Mouse (Mus musculus) lung, embryonic 15.5 days (tissue): ENCODE results near the gene Hist1h4k. TPM values are rescaled to one million over a fixed set of nuclear protein-coding genes. Genes with fewer than 3 reads are reported as not detected.
A peak's percentile ranks its signal among the peaks of the same experiment; 100 is the strongest.
"Not testable (repeated sequence)": the region's sequence is repeated elsewhere in the genome, so short reads cannot be mapped to it uniquely, and the experiment has no call there.

Experiments used
- ATAC-seq: fragments of 200-750 bp; cut with Nextera tagmentation; 2 replicates; pipeline ENCODE4 v1.8.0; 2017; ENCODE audit warnings: moderate number of reproducible peaks, borderline replicate concordance; ENCODE audit not compliant: low FRiP score, low TSS enrichment; ENCODE audit errors: extremely low read depth
- H3K27ac ChIP-seq: fragments of 300-500 bp; sonication (generic); 2 replicates; pipeline ENCODE4 v1.5.1; 2015; ENCODE audit warnings: moderate library complexity, mild to moderate bottlenecking, inconsistent platforms
- H3K27me3 ChIP-seq: fragments of 300-500 bp; sonication (generic); 2 replicates; pipeline ENCODE4 v1.6.1; 2015; ENCODE audit warnings: inconsistent platforms
- H3K36me3 ChIP-seq: fragments of 300-500 bp; sonication (generic); 2 replicates; pipeline ENCODE4 v1.6.1; 2015; ENCODE audit warnings: inconsistent platforms
- H3K4me1 ChIP-seq: fragments of 300-500 bp; sonication (generic); 2 replicates; pipeline ENCODE4 v1.6.1; 2015; ENCODE audit warnings: inconsistent platforms
- H3K4me2 ChIP-seq: fragments of 300-500 bp; sonication (generic); 2 replicates; pipeline ENCODE4 v1.6.1; 2015; ENCODE audit warnings: inconsistent platforms, mild to moderate bottlenecking, moderate library complexity
- H3K4me3 ChIP-seq: fragments of 300-500 bp; sonication (generic); 2 replicates; pipeline ENCODE4 v1.5.1; 2015; ENCODE audit warnings: mild to moderate bottlenecking, inconsistent platforms
- H3K9ac ChIP-seq: fragments of 300-500 bp; sonication (generic); 2 replicates; pipeline ENCODE4 v1.6.1; 2015; ENCODE audit warnings: inconsistent platforms
- H3K9me3 ChIP-seq: fragments of 300-500 bp; sonication (generic); 2 replicates; pipeline ENCODE4 v1.6.1; 2016; ENCODE audit warnings: inconsistent platforms
- WGBS: fragments of 180-500 bp; shearing (Covaris S2); methylation state at CpG from one replicate; pipeline ENCODE4 v1.1.7; 2015; 5-methylcytosine and 5-hydroxymethylcytosine counted together
- polyA plus RNA-seq: library from polyadenylated mRNA; unstranded; fragments of >200 nt; fragmentation: Nextera tagmentation; extraction: Ambion mirVana; gene quantifications from 2 replicates; pipeline ENCODE4 v1.2.1, GENCODE M21; 2015

Hist1h4k gene
- polyA plus RNA-seq, 1 experiment from 2014 or later: 3.1 TPM

DNA sequence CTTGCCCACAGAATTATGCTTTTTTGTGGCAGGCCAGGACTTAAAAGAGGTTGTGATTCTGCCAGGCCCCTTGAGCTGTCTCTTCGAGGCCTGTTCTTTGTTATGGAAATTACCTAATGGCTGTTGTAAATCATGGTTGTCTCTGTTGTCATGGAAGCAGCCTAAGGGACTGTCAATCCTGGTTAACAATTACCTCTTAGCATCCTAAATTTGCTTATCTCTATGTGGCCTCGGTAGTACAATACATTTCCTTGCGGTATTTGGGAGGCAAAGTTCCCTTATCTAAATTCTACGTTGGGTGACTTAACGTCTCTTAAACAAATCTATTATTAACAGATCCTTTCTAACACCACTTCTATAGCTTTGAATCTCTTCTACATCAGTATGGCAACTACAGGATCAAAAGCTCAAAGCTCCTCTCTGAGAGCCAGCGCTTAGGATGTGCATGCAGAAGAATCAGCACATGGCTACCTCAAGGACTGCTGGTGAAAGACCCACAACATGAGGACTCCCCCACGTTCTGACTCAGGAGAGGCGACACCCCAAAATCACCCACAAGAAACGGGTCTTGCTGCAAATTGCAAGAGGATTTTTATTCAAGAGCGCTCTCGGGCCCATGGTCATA lies 22.2 kb downstream of the Hist1h4k start:
- Histone ChIP-seq H3K9ac (no peak overlapping the region), H3K27ac (no peak overlapping the region), H3K4me3 (no peak overlapping the region), H3K27me3 (no peaks in the 10 kb centered on the region), H3K9me3 (no peaks in the 10 kb centered on the region), H3K4me1 (0 out of 2 replicates have a peak, but pooled peaks cover under 1% of the 10 kb centered on the region), H3K36me3 (no peaks in the 10 kb centered on the region), H3K4me2 (no peak overlapping the region)
- no peak for ATAC-seq
- 43% methylated on average over 11 of the region's 11 CpGs for WGBS

DNA sequence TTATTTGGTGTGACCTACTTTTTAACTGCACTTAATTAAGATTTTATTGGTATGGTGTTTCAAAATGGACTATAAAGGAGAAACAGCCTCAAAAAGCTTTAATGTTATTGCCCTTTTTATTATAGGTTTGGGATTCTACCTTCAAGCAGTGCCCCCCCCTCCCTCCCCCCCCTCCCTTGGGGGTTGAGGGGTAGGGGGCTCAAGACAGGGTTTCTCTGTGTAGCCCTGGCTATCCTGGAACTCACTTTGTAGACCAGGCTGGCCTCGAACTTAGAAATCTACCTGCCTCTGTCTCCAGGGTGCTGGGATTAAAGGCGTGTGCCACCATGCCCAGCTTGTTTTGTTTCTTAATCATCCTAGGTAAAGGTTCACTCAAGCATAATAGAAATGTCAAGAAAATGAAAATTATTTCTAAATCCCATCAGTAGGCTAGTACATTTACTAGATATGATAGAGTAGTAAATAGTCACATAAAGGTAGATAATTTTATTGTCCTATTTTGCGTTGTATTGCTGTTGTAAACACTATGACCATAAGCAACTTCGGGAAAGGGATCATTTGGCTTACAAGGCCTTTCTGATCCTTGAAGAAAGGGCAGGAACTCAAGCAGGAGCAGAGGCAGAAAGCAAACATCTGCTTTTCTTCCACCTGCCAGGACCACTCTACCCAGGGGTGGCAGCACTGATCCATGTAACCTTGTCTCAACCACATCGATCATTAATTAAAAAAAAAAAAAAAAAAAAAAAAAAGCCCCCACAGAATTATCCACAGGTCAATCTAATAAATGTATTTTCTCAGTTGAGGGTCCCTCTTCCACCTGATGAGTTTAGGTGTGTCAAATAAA lies 27.1 kb downstream of the Hist1h4k start:
- Histone ChIP-seq H3K4me1 (peaks cover 24% of the 10 kb centered on the region), H3K27ac (peak overlapping the region; percentile 95), H3K36me3 (no peaks in the 10 kb centered on the region), H3K27me3 (no peaks in the 10 kb centered on the region), H3K4me3 (peak overlapping the region; percentile 31; the same call in 1 of the 2 replicates), H3K9ac (0 out of 2 replicates have a peak overlapping the region, but pooled peaks have one; percentile 40), H3K9me3 (no peaks in the 10 kb centered on the region), H3K4me2 (peak overlapping the region; percentile 61)
- 37% methylated on average over 5 of the region's 5 CpGs for WGBS
- ATAC-seq: no peak

DNA sequence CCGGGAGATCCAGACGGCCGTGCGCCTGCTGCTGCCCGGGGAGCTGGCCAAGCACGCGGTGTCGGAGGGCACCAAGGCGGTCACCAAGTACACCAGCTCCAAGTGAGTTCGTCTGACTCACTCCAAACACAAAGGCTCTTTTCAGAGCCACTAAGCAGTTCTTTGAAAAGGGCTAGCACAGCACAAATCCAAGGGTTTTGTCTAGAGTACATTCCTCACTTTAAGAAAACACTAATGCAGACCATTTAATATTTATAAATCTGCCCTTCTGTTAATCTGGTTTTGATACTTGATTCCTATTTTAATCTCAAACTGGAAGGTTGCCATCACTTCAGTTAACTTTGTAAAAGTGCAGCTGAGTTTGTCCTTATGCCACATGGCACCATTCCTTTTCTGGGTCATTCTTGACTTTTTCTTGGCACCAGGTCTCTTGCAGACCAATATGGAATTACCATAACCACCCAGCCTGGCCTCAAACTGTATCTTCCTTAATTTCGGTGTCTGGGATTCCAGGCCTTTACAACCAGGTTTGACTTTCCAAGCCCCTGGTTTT lies 27.9 kb downstream of the Hist1h4k start:
- peak overlapping the region; percentile 31 for H3K4me3 ChIP-seq
- no peaks in the 10 kb centered on the region for H3K27me3 ChIP-seq
- H3K27ac ChIP-seq: peak overlapping the region; percentile 95
- ATAC-seq: peak; percentile 31; the same call in 1 of the 2 replicates
- peak overlapping the region; percentile 40 for H3K9ac ChIP-seq
- 2% methylated on average over 11 of the region's 11 CpGs for WGBS
- peak overlapping the region; percentile 61 for H3K4me2 ChIP-seq
- H3K4me1 ChIP-seq: peaks cover 26% of the 10 kb centered on the region
- H3K9me3 ChIP-seq: no peaks in the 10 kb centered on the region
- no peaks in the 10 kb centered on the region for H3K36me3 ChIP-seq

DNA sequence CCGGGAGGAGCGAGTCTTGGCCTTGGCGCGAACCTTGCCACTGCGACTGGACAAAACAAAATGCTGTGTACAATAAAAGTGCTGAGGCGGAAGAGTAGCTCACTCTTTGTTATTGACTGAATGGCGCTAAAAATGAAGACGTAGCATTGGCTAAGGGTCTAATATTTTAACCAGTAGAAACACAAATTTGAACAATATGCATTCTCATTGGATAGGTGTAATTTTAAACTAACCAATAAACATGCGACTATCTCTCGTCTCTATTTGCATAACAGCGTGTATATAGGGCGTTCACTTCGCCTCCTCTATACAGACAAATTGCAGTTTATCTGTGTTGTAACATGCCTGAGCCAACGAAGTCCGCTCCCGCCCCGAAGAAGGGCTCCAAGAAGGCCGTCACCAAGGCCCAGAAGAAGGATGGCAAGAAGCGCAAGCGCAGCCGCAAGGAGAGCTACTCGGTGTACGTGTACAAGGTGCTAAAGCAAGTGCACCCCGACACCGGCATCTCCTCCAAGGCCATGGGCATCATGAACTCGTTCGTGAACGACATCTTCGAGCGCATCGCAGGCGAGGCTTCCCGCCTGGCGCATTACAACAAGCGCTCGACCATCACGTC lies 28.4 kb downstream of the Hist1h4k start, which contains the start of gene Hist1h2bm:
Gene Hist1h2bm (plus strand): TSS at position 288 of the 616 bp plus-strand sequence.
- peak within 1 kb of the TSS; percentile 61 for H3K4me2 ChIP-seq
- H3K27ac ChIP-seq: peak within 1 kb of the TSS; percentile 95
- H3K9me3 ChIP-seq, H3K36me3 ChIP-seq, H3K27me3 ChIP-seq: not testable (repeated sequence)
- H3K4me1 ChIP-seq: peaks cover 26% of the 10 kb centered on the region
- H3K4me3 ChIP-seq: peak within 1 kb of the TSS; percentile 42
- under 1% methylated on average over 37 of the region's 37 CpGs for WGBS
- H3K9ac ChIP-seq: peak within 1 kb of the TSS; percentile 52
- peak; percentile 97 for ATAC-seq

DNA sequence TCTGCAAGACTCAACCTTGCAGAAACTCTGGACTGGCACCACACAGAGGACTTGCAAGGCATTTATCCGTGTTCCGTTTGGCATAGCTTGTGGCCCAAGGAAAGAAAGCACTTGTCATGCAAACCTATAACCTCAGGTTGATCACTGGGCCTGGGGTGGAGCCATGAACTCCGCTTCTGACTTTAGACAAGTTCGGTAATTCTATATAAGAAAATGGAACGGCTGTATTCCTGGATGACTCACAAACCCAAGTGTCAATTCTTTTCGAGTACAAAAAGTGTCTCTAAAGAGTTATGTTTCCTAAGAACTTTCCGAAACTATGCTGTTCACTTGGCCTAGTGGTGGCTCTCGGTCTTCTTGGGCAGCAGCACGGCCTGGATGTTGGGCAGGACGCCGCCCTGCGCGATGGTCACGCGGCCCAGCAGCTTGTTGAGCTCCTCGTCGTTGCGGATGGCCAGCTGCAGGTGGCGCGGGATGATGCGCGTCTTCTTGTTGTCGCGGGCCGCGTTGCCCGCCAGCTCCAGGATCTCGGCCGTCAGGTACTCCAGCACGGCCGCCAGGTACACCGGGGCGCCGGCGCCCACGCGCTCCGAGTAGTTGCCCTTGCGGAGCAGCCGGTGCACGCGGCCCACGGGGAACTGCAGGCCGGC lies 29.1 kb downstream of the Hist1h4k start:
- Histone ChIP-seq H3K4me3 (peak overlapping the region; percentile 42), H3K4me2 (peak overlapping the region; percentile 61), H3K27ac (peak overlapping the region; percentile 95), H3K4me1 (peaks cover 26% of the 10 kb centered on the region), H3K9ac (peak overlapping the region; percentile 52)
- not testable (repeated sequence) for H3K27me3 ChIP-seq, H3K36me3 ChIP-seq, H3K9me3 ChIP-seq
- peak; percentile 15; the same call in 1 of the 2 replicates for ATAC-seq
- WGBS: 2% methylated on average over 24 of the region's 44 CpGs

DNA sequence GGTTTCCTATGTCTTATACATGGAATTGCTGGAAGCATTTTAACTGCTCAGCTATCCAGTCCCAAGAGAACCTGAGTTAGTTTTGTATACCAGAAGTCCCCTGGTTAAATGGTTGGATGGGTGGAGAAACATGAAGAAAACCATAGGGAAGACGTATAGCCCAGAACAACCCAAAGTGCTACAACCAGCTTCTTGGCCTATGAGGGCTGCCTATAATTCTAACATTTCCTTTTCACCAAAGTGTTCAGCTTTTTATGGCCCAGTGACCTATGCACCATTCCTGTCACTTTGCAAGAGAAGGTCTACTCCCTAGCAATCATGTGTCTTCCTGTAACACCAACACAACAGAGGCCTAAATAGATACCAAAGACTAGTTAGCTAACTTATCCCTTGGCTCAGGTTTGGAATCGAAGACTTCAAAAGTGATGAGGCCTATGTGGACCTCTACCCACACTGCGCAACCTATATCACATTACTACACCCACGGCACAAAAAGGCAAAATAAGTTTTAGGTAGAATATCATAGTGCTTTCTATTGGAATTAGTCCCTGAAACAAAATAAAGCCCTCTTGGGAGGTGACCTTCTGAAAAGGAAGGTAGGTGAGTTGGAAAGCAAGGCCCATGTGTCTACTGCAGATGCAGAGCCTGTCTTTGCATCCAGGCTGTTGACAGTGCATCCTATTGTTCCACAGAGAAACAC lies 31.8 kb downstream of the Hist1h4k start:
- H3K36me3 ChIP-seq: no peaks in the 10 kb centered on the region
- no peak for ATAC-seq
- H3K4me1 ChIP-seq: peaks cover 33% of the 10 kb centered on the region
- peak overlapping the region; percentile 63 for H3K4me2 ChIP-seq
- WGBS: 43% methylated on average over 4 of the region's 4 CpGs
- peak overlapping the region; percentile 89 for H3K27ac ChIP-seq
- peak overlapping the region; percentile 44 for H3K4me3 ChIP-seq
- H3K27me3 ChIP-seq: no peaks in the 10 kb centered on the region
- peak overlapping the region; percentile 55 for H3K9ac ChIP-seq
- no peaks in the 10 kb centered on the region for H3K9me3 ChIP-seq

DNA sequence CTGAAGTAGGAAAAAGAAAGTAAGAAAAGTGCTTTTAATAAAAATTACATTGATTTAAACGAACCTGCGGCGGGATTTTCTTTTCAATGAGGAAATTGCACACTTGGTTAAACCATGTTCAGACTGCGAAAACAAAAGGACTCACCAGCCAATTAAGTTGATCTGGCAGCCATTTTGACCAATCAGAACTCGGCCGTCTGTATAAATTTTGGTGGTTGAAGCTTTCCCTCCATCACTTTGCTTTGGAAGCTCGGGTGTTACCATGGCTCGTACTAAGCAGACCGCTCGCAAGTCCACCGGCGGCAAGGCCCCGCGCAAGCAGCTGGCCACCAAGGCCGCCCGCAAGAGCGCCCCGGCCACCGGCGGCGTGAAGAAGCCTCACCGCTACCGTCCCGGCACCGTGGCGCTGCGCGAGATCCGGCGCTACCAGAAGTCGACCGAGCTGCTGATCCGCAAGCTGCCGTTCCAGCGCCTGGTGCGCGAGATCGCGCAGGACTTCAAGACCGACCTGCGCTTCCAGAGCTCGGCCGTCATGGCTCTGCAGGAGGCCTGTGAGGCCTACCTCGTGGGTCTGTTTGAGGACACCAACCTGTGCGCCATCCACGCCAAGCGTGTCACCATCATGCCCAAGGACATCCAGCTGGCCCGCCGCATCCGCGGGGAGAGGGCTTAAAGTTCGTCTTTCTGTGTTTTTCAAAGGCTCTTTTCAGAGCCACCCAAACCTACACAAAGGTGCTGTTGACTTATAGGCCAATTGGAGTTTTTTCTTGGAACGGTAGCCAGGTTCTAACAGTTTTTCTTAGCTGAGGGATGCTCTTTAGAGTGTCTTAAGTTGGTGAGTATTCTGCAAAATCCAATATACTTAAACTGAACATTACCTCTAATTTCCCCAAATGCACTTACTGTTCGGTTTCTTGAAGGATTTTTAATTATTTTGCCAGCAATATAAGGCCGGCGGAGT lies 32.6 kb downstream of the Hist1h4k start, which contains the start of gene Hist1h3h:
Gene Hist1h3h (plus strand): TSS at position 263 of the 961 bp plus-strand sequence.
- WGBS: under 1% methylated on average over 29 of the region's 56 CpGs
- H3K9me3 ChIP-seq, H3K36me3 ChIP-seq: not testable (repeated sequence)

DNA sequence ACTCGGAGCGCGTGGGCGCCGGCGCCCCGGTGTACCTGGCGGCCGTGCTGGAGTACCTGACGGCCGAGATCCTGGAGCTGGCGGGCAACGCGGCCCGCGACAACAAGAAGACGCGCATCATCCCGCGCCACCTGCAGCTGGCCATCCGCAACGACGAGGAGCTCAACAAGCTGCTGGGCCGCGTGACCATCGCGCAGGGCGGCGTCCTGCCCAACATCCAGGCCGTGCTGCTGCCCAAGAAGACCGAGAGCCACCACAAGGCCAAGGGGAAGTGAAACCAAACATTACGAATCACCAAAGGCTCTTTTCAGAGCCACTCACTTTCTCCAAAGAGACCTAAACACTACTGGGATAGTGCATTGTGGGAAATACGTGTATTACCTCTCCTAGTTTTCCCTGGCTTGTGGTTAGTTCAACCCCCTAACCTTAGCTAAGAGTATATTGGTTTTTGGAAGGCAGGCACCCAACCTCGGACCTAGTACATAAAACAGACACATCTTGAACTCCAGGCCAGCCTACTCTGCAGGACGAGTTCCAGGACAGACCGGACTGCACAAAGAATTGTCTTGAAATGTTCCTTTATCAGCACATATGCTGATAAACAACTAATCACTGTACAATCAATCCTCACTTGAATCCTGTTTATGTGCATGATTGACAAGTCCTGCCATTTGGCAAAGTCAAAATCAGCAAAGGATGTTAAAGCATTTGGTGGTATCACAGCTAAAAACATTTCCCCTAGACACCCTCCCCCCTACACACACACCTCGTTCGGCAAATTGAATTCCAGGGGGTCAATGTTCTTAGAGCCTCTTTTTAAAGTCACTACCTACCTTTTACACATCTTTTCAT lies 33.5 kb downstream of the Hist1h4k start:
- not testable (repeated sequence) for ATAC-seq, H3K9me3 ChIP-seq, H3K27me3 ChIP-seq, H3K36me3 ChIP-seq
- H3K4me1 ChIP-seq: peaks cover 27% of the 10 kb centered on the region
- H3K9ac ChIP-seq: peak overlapping the region; percentile 45
- peak overlapping the region; percentile 89 for H3K27ac ChIP-seq
- H3K4me2 ChIP-seq: peak overlapping the region; percentile 56
- WGBS: 0% methylated on average over 15 of the region's 38 CpGs
- peak overlapping the region; percentile 34 for H3K4me3 ChIP-seq

More for the DNA sequence above, 32.6 kb downstream of the Hist1h4k start, which contains the start of gene Hist1h3h:
- peaks cover 29% of the 10 kb centered on the region for H3K4me1 ChIP-seq
- peak within 1 kb of the TSS; percentile 89 for H3K27ac ChIP-seq
- H3K4me2 ChIP-seq: peak within 1 kb of the TSS; percentile 63
- H3K4me3 ChIP-seq: peak within 1 kb of the TSS; percentile 44
- H3K27me3 ChIP-seq: not testable (repeated sequence)
- peak; percentile 35; the same call in 1 of the 2 replicates for ATAC-seq
- peak within 1 kb of the TSS; percentile 55 for H3K9ac ChIP-seq

DNA sequence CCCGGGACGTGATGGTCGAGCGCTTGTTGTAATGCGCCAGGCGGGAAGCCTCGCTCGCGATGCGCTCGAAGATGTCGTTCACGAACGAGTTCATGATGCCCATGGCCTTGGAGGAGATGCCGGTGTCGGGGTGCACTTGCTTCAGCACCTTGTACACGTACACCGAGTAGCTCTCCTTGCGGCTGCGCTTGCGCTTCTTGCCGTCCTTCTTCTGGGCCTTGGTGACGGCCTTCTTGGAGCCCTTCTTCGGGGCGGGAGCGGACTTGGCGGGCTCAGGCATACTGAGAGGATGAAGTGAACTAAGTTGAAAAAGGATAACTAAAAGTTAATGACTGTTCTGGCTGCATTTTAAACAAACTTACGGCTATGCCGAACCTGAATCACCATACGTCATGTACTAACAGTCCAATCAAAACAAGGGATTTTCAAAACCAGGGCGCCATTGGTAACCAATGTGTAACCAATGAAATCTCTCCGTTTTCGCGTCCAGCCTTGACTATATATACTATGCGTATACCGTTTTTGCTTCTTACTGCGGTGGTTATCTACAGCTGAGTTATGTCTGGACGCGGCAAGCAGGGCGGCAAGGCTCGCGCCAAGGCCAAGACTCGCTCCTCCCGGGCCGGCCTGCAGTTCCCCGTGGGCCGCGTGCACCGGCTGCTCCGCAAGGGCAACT lies 34.3 kb downstream of the Hist1h4k start, which contains the start of the genes Hist1h2bl and Hist1h2ai:
Gene Hist1h2bl (minus strand): TSS at position 280 of the 676 bp plus-strand sequence.
Gene Hist1h2ai (plus strand): TSS at position 559 of the 676 bp plus-strand sequence.
- not testable (repeated sequence) for H3K9me3 ChIP-seq, H3K36me3 ChIP-seq, H3K27me3 ChIP-seq
- H3K9ac ChIP-seq: peak within 1 kb of the TSS; percentile 62
- H3K4me2 ChIP-seq: peak within 1 kb of the TSS; percentile 80
- WGBS: under 1% methylated on average over 36 of the region's 50 CpGs
- H3K4me1 ChIP-seq: peaks cover 27% of the 10 kb centered on the region
- ATAC-seq: peak; percentile 94
- H3K4me3 ChIP-seq: peak within 1 kb of the TSS; percentile 34
- peak within 1 kb of the TSS; percentile 89 for H3K27ac ChIP-seq
